Mouse (Mus musculus) MEL (cell line): Measurements from ENCODE around the gene Frmpd4.
A peak's percentile ranks its signal among the peaks of the same experiment; 100 is the strongest.

Experiments used
- CTCF ChIP-seq, 3 experiments: IDR thresholded peaks in 2 of 3; conservative IDR thresholded peaks in 1 of 3; 2 replicates each; pipeline ENCODE4 v1.5.1; 2011 to 2012; ENCODE audit warnings: low read length in 3 of 3, low read depth in 2 of 3, mild to moderate bottlenecking in 2 of 3, improper control_type of control experiment in 1 of 3, inconsistent platforms in 1 of 3, mixed read lengths in 1 of 3, moderate library complexity in 1 of 3; ENCODE audit not compliant: control insufficient read depth in 1 of 3, insufficient read depth in 1 of 3, poor library complexity in 1 of 3, severe bottlenecking in 1 of 3
- EP300 ChIP-seq, 2 experiments: IDR thresholded peaks; 2 replicates each; pipeline ENCODE4 v1.6.1; 2011; ENCODE audit warnings: improper control_type of control experiment in 2 of 2, low read length in 2 of 2, low read depth in 1 of 2, mild to moderate bottlenecking in 1 of 2
- POLR2A ChIP-seq, 2 experiments: IDR thresholded peaks; 2 replicates each; pipeline ENCODE4 v1.6.1; 2011 to 2012; ENCODE audit warnings: low read length in 2 of 2, mild to moderate bottlenecking in 2 of 2, control low read depth in 1 of 2, improper control_type of control experiment in 1 of 2, low read depth in 1 of 2, moderate library complexity in 1 of 2; ENCODE audit not compliant: control insufficient read depth in 1 of 2, insufficient read depth in 1 of 2, poor library complexity in 1 of 2
- USF1 ChIP-seq: IDR thresholded peaks from 2 replicates; pipeline ENCODE4 v1.6.1; 2014; ENCODE audit warnings: low read depth, mild to moderate bottlenecking, inconsistent platforms, low read length, improper control_type of control experiment, moderate library complexity
- ZC3H11A ChIP-seq: IDR thresholded peaks from 2 replicates; pipeline ENCODE4 v1.6.1; 2012; ENCODE audit warnings: low read depth, mild to moderate bottlenecking, inconsistent platforms, low read length, improper control_type of control experiment

DNA sequence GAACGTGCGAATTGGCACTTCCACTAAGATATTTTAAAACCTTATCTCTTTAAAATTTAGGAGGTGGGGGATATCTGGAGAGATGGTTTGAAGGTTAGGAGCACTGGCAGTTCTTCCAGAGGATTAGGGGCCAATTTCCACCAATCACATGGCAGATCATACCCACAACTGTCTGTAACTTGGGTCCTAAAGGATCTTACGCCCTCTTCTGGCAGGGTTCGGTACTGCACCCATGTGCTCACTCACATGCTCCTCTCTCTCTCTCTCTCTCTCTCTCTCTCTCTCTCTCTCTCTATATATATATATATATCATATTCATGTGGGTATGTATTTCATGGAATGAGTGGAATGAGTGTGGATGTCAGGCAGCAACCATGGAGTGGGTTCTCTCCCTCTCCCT is 759.7 kb downstream of the Frmpd4 start:
- TF ChIP-seq CTCF (IDR thresholded peaks at IDR 0.05 in 2 of 3, conservative IDR thresholded peaks at IDR 0.05 in 1 of 3; ENCODE audit: control insufficient read depth in 1 of 3, insufficient read depth in 1 of 3, low read depth in 2 of 3, low read length in 3 of 3, poor library complexity in 1 of 3, severe bottlenecking in 1 of 3) (peak; percentile 46 to 59 (median 48)), POLR2A (IDR thresholded peaks at IDR 0.05; ENCODE audit: control insufficient read depth in 1 of 2, insufficient read depth in 1 of 2, low read depth in 1 of 2, low read length in 2 of 2, poor library complexity in 1 of 2) (no peak), EP300 (IDR thresholded peaks at IDR 0.05; ENCODE audit: low read depth in 1 of 2, low read length in 2 of 2) (no peak), USF1 (no peak), ZC3H11A (no peak; the same call in 1 of the 2 replicates)
